Mouse (Mus musculus): ENCODE measurements around the gene Tcaf3.

GRCm38 (mm10) chr6:42586569-42586968 is 10.9 kb downstream of the Tcaf3 start:
- TF ChIP-seq CTCF (IDR thresholded peaks at IDR 0.05; ENCODE audit: control insufficient read depth, insufficient read depth, insufficient replicate concordance, low read depth, low read length) (no peak), POLR2A (IDR thresholded peaks at IDR 0.05; ENCODE audit: control insufficient read depth, low read depth, low read length) (no peak)

Data from testis, adult 2 months (tissue).